Mouse (Mus musculus): ENCODE measurements around the gene Cd3d.
"Not testable (repeated sequence)": the region's sequence is repeated elsewhere in the genome, so short reads cannot be mapped to it uniquely, and the experiment has no call there.

Gene Cd3d

DNA sequence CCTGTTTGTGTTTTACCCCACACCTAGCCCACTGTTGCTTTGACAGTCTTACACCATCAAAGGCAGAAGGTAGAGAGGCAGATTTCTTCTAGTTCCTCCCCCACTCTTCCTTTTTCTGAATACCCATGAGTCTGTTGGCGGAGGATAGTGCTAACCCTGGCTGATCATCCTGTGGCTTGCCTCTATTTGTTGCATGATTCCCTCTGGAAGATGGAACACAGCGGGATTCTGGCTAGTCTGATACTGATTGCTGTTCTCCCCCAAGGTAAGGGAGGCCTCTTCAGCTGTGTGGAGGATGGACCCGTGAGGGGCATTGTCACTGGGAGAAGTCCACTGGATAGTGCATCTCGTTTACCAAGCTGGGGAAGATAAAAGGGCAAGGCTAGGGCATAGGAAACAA, at the start of gene Cd3d:
TSS of gene Cd3d (plus strand) at position 111 of the 400 bp plus-strand sequence.
- Histone ChIP-seq H3K27me3 (ENCODE audit: control insufficient read depth, insufficient read depth, low read length, poor library complexity, severe bottlenecking) (no peaks in the 10 kb centered on the region), H3K36me3 (ENCODE audit: control insufficient read depth, insufficient read depth, low read length, poor library complexity, severe bottlenecking) (no peaks in the 10 kb centered on the region)
- DNase-seq (ENCODE audit: low read depth, low spot score): no peak

DNA sequence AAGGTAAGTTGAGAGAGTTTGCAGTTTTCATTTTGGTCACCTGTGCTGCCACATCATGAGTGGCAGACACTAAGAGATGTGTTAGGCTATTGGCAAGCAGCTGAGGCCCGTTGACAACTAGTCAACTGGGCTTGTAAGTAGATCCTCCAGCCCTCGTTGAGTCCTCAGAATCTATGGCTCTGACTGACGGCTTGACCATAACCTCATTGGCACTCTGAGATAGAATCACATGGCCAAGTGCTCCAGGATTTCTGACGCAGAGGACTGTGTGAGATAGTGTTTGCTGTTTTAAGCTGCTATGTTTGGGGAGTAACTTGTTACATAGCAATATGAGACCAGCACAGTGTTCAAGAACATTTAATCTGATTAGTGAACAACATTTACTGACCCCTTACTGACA, 39.8 kb upstream of the Cd3d start:
- H3K36me3 ChIP-seq (ENCODE audit: control insufficient read depth, insufficient read depth, low read length, poor library complexity, severe bottlenecking): peaks cover 21% of the 10 kb centered on the region
- no peaks in the 10 kb centered on the region for H3K27me3 ChIP-seq (ENCODE audit: control insufficient read depth, insufficient read depth, low read length, poor library complexity, severe bottlenecking)
- DNase-seq (ENCODE audit: low read depth, low spot score): no peak

DNA sequence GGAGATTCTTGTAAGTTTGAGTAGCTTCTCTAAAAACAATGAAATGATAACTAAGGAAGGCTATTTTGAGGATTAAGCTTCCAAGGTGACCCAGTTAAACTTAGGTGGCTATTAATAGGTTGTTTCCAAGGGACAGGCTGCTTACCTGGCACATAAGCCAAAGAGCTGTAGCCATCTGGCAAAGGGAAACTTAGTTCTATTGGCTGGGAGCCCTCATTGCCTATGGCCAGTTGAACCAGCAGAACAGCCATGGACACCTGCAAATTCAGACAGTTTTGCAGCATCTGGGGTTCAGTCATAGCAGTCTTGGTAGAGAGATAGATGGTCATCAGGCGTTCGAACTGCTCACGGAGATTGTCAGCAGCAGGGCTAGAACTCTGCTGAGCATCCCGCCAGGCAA, 39.2 kb upstream of the Cd3d start:
- peaks cover 22% of the 10 kb centered on the region for H3K36me3 ChIP-seq (ENCODE audit: control insufficient read depth, insufficient read depth, low read length, poor library complexity, severe bottlenecking)
- no peak for DNase-seq (ENCODE audit: low read depth, low spot score)
- H3K27me3 ChIP-seq (ENCODE audit: control insufficient read depth, insufficient read depth, low read length, poor library complexity, severe bottlenecking): no peaks in the 10 kb centered on the region

GRCm38 (mm10) chr9:44946185-44946695, 35.3 kb upstream of the Cd3d start:
- DNase-seq (ENCODE audit: low read depth, low spot score): no peak
- H3K27me3 ChIP-seq (ENCODE audit: control insufficient read depth, insufficient read depth, low read length, poor library complexity, severe bottlenecking): no peaks in the 10 kb centered on the region
- H3K36me3 ChIP-seq (ENCODE audit: control insufficient read depth, insufficient read depth, low read length, poor library complexity, severe bottlenecking): peaks cover 31% of the 10 kb centered on the region

GRCm38 (mm10) chr9:44947836-44948235, 33.8 kb upstream of the Cd3d start:
- no peak for DNase-seq (ENCODE audit: low read depth, low spot score)
- H3K36me3 ChIP-seq (ENCODE audit: control insufficient read depth, insufficient read depth, low read length, poor library complexity, severe bottlenecking): peaks cover 29% of the 10 kb centered on the region
- H3K27me3 ChIP-seq (ENCODE audit: control insufficient read depth, insufficient read depth, low read length, poor library complexity, severe bottlenecking): no peaks in the 10 kb centered on the region

GRCm38 (mm10) chr9:44954432-44954831, 27.2 kb upstream of the Cd3d start:
- Histone ChIP-seq H3K27me3 (ENCODE audit: control insufficient read depth, insufficient read depth, low read length, poor library complexity, severe bottlenecking) (no peaks in the 10 kb centered on the region), H3K36me3 (ENCODE audit: control insufficient read depth, insufficient read depth, low read length, poor library complexity, severe bottlenecking) (peaks cover 23% of the 10 kb centered on the region)
- DNase-seq (ENCODE audit: low read depth, low spot score): no peak

DNA sequence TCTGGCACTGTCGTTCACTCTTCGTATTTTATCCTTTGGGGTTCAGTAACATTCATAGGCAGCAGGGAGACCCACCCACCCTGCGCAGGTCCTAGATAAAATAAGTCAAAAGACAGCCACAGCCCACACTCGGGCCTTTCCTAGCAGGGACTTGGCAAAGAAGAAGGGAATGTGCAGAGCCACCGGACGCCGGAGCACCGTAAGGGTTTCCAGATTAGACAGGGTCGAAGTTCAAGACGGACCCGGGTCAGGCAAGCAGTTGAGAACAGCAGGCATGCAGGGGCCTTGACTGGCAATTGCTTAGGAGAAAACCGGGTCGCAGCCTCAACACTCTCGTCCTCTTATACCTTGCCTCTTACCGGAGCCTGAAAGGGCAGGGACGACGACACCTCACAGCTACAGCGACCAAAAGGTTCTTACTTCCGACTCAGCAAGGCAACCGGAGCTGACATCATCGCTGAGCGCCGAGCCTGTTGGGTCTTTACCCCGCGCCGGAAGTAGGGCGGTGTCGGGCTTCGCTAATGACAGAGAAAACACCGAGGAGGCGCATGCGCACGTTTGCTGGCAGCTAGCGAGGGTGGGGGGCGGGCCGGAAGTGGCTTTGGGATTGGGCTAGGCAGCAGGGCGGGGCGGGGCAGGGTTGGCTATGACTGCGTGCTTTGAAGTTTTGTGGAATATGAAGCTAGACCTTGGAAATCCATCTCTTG, 16.3 kb upstream of the Cd3d start, which contains the start of gene Ube4a:
TSS of gene Ube4a (minus strand) at position 475 of the 707 bp plus-strand sequence.
- Histone ChIP-seq H3K27me3 (ENCODE audit: control insufficient read depth, insufficient read depth, low read length, poor library complexity, severe bottlenecking) (no peaks in the 10 kb centered on the region), H3K36me3 (ENCODE audit: control insufficient read depth, insufficient read depth, low read length, poor library complexity, severe bottlenecking) (no peaks in the 10 kb centered on the region)
- peak; percentile 100 for DNase-seq (ENCODE audit: low read depth, low spot score)

DNA sequence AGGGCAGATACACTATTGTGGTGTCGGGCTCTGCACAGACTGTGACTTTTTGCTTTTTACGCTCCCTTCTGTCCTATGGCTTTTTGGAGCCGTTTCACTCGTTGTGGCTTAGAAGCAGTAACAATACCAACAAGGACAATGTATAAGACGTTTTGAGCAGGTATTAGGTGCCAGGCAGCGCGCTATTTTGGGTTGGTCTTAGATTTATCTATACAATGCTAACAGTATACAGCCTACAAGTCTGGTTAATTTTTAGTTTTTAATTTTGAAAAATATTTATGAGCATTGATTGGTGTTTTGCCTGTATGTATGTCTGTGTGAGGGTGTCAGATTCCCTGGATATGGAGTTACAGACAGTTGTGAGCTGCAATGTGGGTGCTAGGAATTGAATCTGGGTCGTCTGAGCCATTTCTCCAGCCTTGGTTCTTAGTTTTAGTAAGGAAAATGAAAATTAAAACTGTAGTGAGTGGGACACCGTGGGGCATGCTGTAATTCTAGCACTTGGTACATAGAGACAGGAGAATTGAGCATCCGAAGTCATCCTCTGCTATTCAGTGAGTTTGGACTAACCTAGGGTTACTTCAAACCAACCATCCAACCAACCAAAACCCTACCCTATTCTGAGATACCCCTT, 15.6 kb upstream of the Cd3d start:
- H3K27me3 ChIP-seq (ENCODE audit: control insufficient read depth, insufficient read depth, low read length, poor library complexity, severe bottlenecking): no peaks in the 10 kb centered on the region
- no peak for DNase-seq (ENCODE audit: low read depth, low spot score)

DNA sequence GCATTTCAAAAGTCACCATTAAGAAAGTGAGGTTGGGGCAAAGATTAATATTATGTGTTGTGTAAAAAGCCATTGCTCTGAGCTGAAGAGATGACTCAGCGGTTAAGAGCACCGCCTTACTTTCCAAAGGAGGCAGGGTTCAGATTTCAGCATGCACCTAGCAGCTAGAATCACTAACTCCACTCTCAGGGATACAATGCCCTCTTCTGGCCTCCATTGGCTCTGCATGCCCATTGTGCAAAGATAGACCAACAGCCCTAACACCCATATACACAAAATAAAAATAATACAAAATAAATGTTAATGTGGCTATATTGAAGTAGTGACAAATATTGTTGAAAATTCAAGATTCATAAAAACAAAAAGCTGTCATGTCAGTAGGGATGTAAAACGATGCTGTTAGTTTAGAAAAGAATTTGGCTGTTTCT, 14.8 kb upstream of the Cd3d start:
- H3K36me3 ChIP-seq (ENCODE audit: control insufficient read depth, insufficient read depth, low read length, poor library complexity, severe bottlenecking): no peaks in the 10 kb centered on the region

More for the DNA sequence above, 15.6 kb upstream of the Cd3d start:
- no peaks in the 10 kb centered on the region for H3K36me3 ChIP-seq (ENCODE audit: control insufficient read depth, insufficient read depth, low read length, poor library complexity, severe bottlenecking)

GRCm38 (mm10) chr9:44967763-44968162, 13.8 kb upstream of the Cd3d start:
- DNase-seq (ENCODE audit: low read depth, low spot score); H3K36me3 ChIP-seq (ENCODE audit: control insufficient read depth, insufficient read depth, low read length, poor library complexity, severe bottlenecking); H3K27me3 ChIP-seq (ENCODE audit: control insufficient read depth, insufficient read depth, low read length, poor library complexity, severe bottlenecking): not testable (repeated sequence)

More for the DNA sequence above, 14.8 kb upstream of the Cd3d start:
- no peaks in the 10 kb centered on the region for H3K27me3 ChIP-seq (ENCODE audit: control insufficient read depth, insufficient read depth, low read length, poor library complexity, severe bottlenecking)
- peak; percentile 85 for DNase-seq (ENCODE audit: low read depth, low spot score)

GRCm38 (mm10) chr9:44969450-44969849, 12.1 kb upstream of the Cd3d start:
- Histone ChIP-seq H3K27me3 (ENCODE audit: control insufficient read depth, insufficient read depth, low read length, poor library complexity, severe bottlenecking) (no peaks in the 10 kb centered on the region), H3K36me3 (ENCODE audit: control insufficient read depth, insufficient read depth, low read length, poor library complexity, severe bottlenecking) (no peaks in the 10 kb centered on the region)
- peak; percentile 48 for DNase-seq (ENCODE audit: low read depth, low spot score)

DNA sequence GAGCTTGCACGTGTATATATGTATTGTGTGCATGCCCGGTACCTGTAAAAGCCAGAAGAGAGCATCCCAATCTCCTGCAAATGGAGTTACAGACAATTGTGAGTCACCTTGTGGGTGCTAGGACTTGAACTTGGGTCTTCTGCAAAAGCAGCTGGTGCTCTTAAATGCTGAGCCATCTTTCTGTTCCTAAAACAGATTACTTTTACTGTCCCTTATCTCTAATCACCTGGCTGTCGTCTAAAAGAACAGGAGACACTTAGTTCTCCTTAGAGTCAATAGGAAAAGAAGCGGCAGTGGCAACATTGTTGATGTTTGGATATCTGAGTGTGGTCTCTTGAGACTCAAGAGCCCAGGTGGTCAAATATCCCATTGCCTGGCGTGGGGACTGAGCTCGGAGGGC, 3.8 kb upstream of the Cd3d start:
- H3K27me3 ChIP-seq (ENCODE audit: control insufficient read depth, insufficient read depth, low read length, poor library complexity, severe bottlenecking): no peaks in the 10 kb centered on the region
- DNase-seq (ENCODE audit: low read depth, low spot score): no peak
- no peaks in the 10 kb centered on the region for H3K36me3 ChIP-seq (ENCODE audit: control insufficient read depth, insufficient read depth, low read length, poor library complexity, severe bottlenecking)

- H3K27me3 ChIP-seq (ENCODE audit: control insufficient read depth, insufficient read depth, low read length, poor library complexity, severe bottlenecking): no peaks in the 10 kb centered on the region
- H3K36me3 ChIP-seq (ENCODE audit: control insufficient read depth, insufficient read depth, low read length, poor library complexity, severe bottlenecking): no peaks in the 10 kb centered on the region
- no peak for DNase-seq (ENCODE audit: low read depth, low spot score)
These were observed 1.8 kb upstream of the Cd3d start for GRCm38 (mm10) chr9:44979806-44980205.

GRCm38 (mm10) chr9:44980242-44980641, 1.3 kb upstream of the Cd3d start, which contains the start of gene Cd3g:
TSS of gene Cd3g (minus strand) at chr9:44980431.
- DNase-seq (ENCODE audit: low read depth, low spot score): no peak
- Histone ChIP-seq H3K27me3 (ENCODE audit: control insufficient read depth, insufficient read depth, low read length, poor library complexity, severe bottlenecking) (no peaks in the 10 kb centered on the region), H3K36me3 (ENCODE audit: control insufficient read depth, insufficient read depth, low read length, poor library complexity, severe bottlenecking) (no peaks in the 10 kb centered on the region)

- Histone ChIP-seq H3K36me3 (ENCODE audit: control insufficient read depth, insufficient read depth, low read length, poor library complexity, severe bottlenecking) (no peaks in the 10 kb centered on the region), H3K27me3 (ENCODE audit: control insufficient read depth, insufficient read depth, low read length, poor library complexity, severe bottlenecking) (no peaks in the 10 kb centered on the region)
- no peak for DNase-seq (ENCODE audit: low read depth, low spot score)
These were observed 482 bp upstream of the Cd3d start for GRCm38 (mm10) chr9:44981104-44981503.
